Mouse (Mus musculus): ENCODE measurements around the gene H2al2a. TPM values are rescaled to one million over a fixed set of nuclear protein-coding genes. Genes with fewer than 3 reads are reported as not detected.
"Not testable (repeated sequence)": the region's sequence is repeated elsewhere in the genome, so short reads cannot be mapped to it uniquely, and the experiment has no call there.

H2al2a gene
- polyA plus RNA-seq, 1 experiment = not detected

GRCm38 (mm10) chr2:17978706-17979105 lies 18.1 kb downstream of the H2al2a start:
- H3K4me3 ChIP-seq (replicated peaks) = no peak overlapping the region
- no peaks in the 10 kb centered on the region for H3K36me3 ChIP-seq (replicated peaks; ENCODE audit: low read length)
- TF ChIP-seq GATA1 (IDR thresholded peaks at IDR 0.05; ENCODE audit: borderline replicate concordance, low read length) (no peak), FLI1 (IDR thresholded peaks at IDR 0.05; ENCODE audit: low read length) (no peak)
- H3K4me1 ChIP-seq = no peaks in the 10 kb centered on the region
- H3K9me3 ChIP-seq = no peaks in the 10 kb centered on the region
- H3K27me3 ChIP-seq (replicated peaks) = no peaks in the 10 kb centered on the region

- not testable (repeated sequence) for H3K36me3 ChIP-seq (replicated peaks; ENCODE audit: low read length); H3K4me3 ChIP-seq (replicated peaks); H3K9me3 ChIP-seq
These were observed 18.5 kb downstream of the H2al2a start for GRCm38 (mm10) chr2:17978251-17978650.

DNA sequence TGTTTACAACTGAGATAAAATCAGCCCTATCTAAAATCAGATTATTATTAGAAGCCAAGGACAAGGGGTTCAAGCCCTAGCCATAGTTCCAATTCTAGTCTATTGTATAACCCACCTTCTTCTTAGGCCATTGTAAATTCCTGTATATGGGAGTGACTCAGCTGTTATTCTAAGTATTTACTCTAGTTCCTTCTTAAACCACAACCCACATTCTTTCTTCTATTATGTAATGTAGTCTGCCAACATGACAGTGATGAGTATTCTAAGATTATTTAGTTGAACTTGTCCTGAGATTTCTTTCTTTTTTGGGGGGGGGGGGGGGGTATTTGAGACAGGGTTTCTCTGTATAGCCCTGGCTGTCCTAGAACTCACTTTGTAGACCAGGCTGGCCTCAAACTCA lies 19.1 kb downstream of the H2al2a start:
- H3K27me3 ChIP-seq (replicated peaks); H3K36me3 ChIP-seq (replicated peaks; ENCODE audit: low read length); H3K4me3 ChIP-seq (replicated peaks); H3K4me1 ChIP-seq; H3K9me3 ChIP-seq: not testable (repeated sequence)

More at GRCm38 (mm10) chr2:17978251-17978650, 18.5 kb downstream of the H2al2a start:
- H3K4me1 ChIP-seq; H3K27me3 ChIP-seq (replicated peaks): not testable (repeated sequence)

GRCm38 (mm10) chr2:17975601-17976327 lies 21.0 kb downstream of the H2al2a start:
- Histone ChIP-seq H3K4me1 (no peaks in the 10 kb centered on the region), H3K27me3 (replicated peaks) (no peaks in the 10 kb centered on the region), H3K4me3 (replicated peaks) (no peak overlapping the region), H3K9me3 (no peaks in the 10 kb centered on the region), H3K36me3 (replicated peaks; ENCODE audit: low read length) (no peaks in the 10 kb centered on the region)
- TF ChIP-seq GATA1 (IDR thresholded peaks at IDR 0.05; ENCODE audit: borderline replicate concordance, low read length) (no peak), FLI1 (IDR thresholded peaks at IDR 0.05; ENCODE audit: low read length) (no peak)

DNA sequence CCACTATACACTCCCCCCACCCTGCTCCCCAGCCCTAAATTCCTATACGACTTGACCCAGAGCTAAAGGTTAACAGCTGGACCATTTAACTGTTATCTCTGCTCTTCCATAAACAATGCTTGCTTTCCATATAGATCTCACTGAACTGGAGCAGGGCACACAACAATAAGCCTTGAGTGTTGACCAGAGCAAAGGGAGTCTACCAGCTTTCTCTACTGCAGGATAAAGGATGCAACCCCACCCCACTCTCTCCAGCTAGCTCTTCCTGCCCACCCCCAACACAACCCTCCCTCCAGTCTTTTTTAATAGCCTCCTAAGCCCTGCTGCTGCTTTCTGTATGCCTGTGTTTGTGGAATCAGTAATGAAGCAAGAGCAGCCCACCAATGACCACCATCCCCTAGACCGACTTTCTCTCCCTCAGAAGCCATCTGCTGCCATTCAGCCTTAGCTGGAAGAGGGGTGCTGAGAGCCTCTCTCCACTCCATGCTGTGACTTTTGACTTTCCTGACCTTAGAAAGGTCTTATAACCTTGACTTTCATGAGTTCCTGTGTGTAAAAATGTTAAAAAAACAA lies 22.8 kb downstream of the H2al2a start:
- Histone ChIP-seq H3K9me3 (no peaks in the 10 kb centered on the region), H3K4me1 (no peaks in the 10 kb centered on the region), H3K4me3 (replicated peaks) (no peak overlapping the region), H3K36me3 (replicated peaks; ENCODE audit: low read length) (no peaks in the 10 kb centered on the region), H3K27me3 (replicated peaks) (no peaks in the 10 kb centered on the region)
- no peak for TF ChIP-seq FLI1 (IDR thresholded peaks at IDR 0.05; ENCODE audit: low read length)
- no peak for TF ChIP-seq GATA1 (IDR thresholded peaks at IDR 0.05; ENCODE audit: borderline replicate concordance, low read length)

DNA sequence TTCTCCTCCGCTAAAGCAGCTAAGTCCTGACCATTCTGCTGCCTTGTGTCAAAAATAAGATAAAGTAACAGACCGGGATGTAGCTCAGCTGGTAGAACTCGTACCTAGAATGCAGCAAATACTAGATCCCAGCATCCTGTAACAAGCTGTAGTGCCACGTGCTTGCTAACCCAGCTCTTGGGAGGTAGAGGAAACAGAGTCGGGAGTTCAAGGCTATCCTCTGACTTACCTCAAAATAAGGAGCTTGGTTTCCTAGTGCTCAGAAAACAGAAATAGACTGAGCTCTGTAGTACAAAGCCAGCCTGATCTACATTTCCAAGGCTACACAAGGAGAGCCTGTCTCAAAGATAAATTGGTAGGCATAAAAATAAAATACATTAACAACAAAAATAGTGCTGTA lies 23.5 kb downstream of the H2al2a start:
- no peaks in the 10 kb centered on the region for H3K9me3 ChIP-seq
- no peak overlapping the region for H3K4me3 ChIP-seq (replicated peaks)
- no peaks in the 10 kb centered on the region for H3K27me3 ChIP-seq (replicated peaks)
- H3K36me3 ChIP-seq (replicated peaks; ENCODE audit: low read length) = no peaks in the 10 kb centered on the region
- TF ChIP-seq GATA1 (IDR thresholded peaks at IDR 0.05; ENCODE audit: borderline replicate concordance, low read length) (no peak), FLI1 (IDR thresholded peaks at IDR 0.05; ENCODE audit: low read length) (no peak)
- H3K4me1 ChIP-seq = no peaks in the 10 kb centered on the region

DNA sequence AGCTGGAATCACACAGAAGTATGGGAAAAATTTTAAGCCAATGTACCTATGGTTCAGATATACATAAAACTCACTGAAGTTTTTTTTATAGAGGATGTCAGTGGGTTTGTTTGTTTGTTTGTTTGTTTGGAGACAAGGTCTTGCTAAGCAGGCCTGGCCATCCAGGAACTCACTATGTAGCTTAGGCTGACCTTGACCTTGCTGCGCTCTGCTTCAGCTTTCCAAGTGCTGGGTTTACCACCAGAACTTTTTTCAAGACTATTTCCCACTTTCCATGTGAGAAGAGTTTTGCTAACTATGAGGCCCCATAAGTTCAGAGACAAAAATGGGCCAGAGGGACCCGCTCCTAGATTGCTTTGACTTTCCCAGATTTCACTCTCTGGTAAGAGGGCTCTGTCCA lies 23.9 kb downstream of the H2al2a start:
- no peaks in the 10 kb centered on the region for H3K4me1 ChIP-seq
- H3K36me3 ChIP-seq (replicated peaks; ENCODE audit: low read length) = no peaks in the 10 kb centered on the region
- TF ChIP-seq GATA1 (IDR thresholded peaks at IDR 0.05; ENCODE audit: borderline replicate concordance, low read length) (no peak), FLI1 (IDR thresholded peaks at IDR 0.05; ENCODE audit: low read length) (no peak)
- H3K9me3 ChIP-seq = no peaks in the 10 kb centered on the region
- H3K4me3 ChIP-seq (replicated peaks) = no peak overlapping the region
- no peaks in the 10 kb centered on the region for H3K27me3 ChIP-seq (replicated peaks)

DNA sequence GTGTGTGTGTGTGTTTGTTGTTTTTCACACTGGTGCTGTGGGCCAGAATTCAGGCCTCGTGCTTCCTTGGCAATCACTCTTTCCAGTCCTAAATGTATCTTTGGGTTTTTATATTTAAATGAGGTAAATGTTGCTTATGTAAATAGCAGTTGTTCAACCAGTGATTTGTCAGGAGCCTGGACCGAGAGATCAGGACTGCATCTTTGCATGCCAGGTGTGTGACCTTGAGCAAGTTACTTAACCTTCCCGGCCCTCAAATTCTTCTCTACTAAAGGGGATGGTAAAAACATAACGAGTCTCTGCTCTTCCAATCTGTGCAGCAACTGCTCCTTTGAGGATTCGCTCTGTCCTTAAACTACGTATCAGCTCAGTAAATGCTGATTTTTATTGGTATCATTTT lies 25.4 kb downstream of the H2al2a start:
- peaks cover 4% of the 10 kb centered on the region for H3K27me3 ChIP-seq (replicated peaks)
- no peaks in the 10 kb centered on the region for H3K36me3 ChIP-seq (replicated peaks; ENCODE audit: low read length)
- H3K9me3 ChIP-seq = no peaks in the 10 kb centered on the region
- no peaks in the 10 kb centered on the region for H3K4me1 ChIP-seq
- no peak for TF ChIP-seq FLI1 (IDR thresholded peaks at IDR 0.05; ENCODE audit: low read length)
- TF ChIP-seq GATA1 (IDR thresholded peaks at IDR 0.05; ENCODE audit: borderline replicate concordance, low read length) = no peak
- no peak overlapping the region for H3K4me3 ChIP-seq (replicated peaks)

DNA sequence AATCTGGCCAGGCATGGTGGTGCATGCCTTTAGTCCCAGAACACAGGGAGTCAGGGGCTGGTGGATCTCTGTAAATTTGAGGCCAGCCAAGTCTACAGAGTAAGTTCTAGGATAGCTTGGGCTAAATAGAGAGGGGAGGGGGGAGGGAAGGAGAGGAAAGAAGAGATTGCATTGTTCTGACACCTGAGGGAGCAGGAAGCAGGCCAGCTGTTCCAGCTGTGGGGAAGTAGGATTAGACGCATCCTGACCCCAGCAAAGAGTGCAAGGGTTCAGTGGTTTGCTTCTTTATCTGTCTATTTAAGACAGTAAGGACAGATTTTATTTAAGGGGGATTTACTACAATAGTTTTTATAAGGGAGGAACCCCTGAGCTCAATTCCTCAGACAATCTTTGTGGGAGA lies 26.1 kb downstream of the H2al2a start:
- peaks cover 4% of the 10 kb centered on the region for H3K27me3 ChIP-seq (replicated peaks)
- TF ChIP-seq GATA1 (IDR thresholded peaks at IDR 0.05; ENCODE audit: borderline replicate concordance, low read length) = no peak
- no peak for TF ChIP-seq FLI1 (IDR thresholded peaks at IDR 0.05; ENCODE audit: low read length)
- no peaks in the 10 kb centered on the region for H3K4me1 ChIP-seq
- H3K4me3 ChIP-seq (replicated peaks) = no peak overlapping the region
- H3K36me3 ChIP-seq (replicated peaks; ENCODE audit: low read length) = no peaks in the 10 kb centered on the region
- H3K9me3 ChIP-seq = no peaks in the 10 kb centered on the region

GRCm38 (mm10) chr2:17970187-17970586 lies 26.6 kb downstream of the H2al2a start:
- Histone ChIP-seq H3K27me3 (replicated peaks) (peaks cover 4% of the 10 kb centered on the region), H3K4me3 (replicated peaks) (no peak overlapping the region), H3K36me3 (replicated peaks; ENCODE audit: low read length) (no peaks in the 10 kb centered on the region), H3K4me1 (no peaks in the 10 kb centered on the region), H3K9me3 (no peaks in the 10 kb centered on the region)
- TF ChIP-seq FLI1 (IDR thresholded peaks at IDR 0.05; ENCODE audit: low read length) (no peak), GATA1 (IDR thresholded peaks at IDR 0.05; ENCODE audit: borderline replicate concordance, low read length) (no peak)

DNA sequence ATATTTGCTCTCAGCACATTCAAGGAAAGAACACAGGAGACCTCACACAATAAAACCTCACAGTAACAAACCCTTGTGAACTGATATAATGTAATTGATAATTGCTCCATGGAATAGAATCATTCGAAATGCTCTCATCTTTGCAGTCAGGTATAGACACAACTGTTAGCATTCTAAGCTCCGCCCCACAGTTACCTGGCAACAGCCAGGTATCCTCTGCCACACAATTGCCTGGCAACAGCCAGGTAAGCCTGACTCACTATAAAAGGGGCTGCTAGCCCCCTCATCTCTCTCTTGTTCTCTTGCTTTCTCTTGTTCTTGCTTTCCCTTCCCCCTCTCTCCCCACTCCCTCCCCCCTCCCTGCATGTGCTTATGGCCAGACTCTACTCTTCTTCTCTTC lies 28.2 kb downstream of the H2al2a start:
- Histone ChIP-seq H3K36me3 (replicated peaks; ENCODE audit: low read length) (no peaks in the 10 kb centered on the region), H3K27me3 (replicated peaks) (peaks cover 4% of the 10 kb centered on the region), H3K9me3 (no peaks in the 10 kb centered on the region), H3K4me1 (no peaks in the 10 kb centered on the region), H3K4me3 (replicated peaks) (no peak overlapping the region)
- TF ChIP-seq FLI1 (IDR thresholded peaks at IDR 0.05; ENCODE audit: low read length) = no peak
- TF ChIP-seq GATA1 (IDR thresholded peaks at IDR 0.05; ENCODE audit: borderline replicate concordance, low read length) = no peak

DNA sequence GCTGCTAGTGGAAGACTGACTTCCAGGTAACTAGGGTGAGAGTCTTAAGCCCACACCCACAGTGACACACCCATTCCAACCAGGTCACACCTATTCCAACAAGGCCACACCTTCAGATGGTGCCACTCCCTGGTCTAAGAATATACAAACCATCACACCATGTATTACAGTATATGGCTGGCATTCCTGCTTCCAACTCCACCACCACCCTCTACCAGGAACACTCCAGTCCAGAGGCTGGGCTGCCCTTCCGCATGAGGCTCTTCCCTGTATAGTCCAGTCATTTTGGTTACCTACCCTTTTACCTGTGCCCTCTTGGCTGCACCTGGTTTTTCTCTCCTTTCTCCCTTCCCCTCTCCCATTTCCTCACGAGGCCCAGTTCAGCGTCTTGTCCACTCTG lies 28.7 kb downstream of the H2al2a start:
- not testable (repeated sequence) for H3K4me3 ChIP-seq (replicated peaks); H3K9me3 ChIP-seq; H3K27me3 ChIP-seq (replicated peaks); H3K4me1 ChIP-seq; H3K36me3 ChIP-seq (replicated peaks; ENCODE audit: low read length)
